Mouse (Mus musculus) forebrain, embryonic 12.5 days (tissue): ENCODE data around the gene Nub1. TPM values are rescaled to one million over a fixed set of nuclear protein-coding genes. Genes with fewer than 3 reads are reported as not detected.
"Not testable (repeated sequence)": the region's sequence is repeated elsewhere in the genome, so short reads cannot be mapped to it uniquely, and the experiment has no call there.

Experiments used
- ATAC-seq: fragments of 200-750 bp; cut with Nextera tagmentation; 2 replicates; pipeline ENCODE4 v1.8.0; 2017; ENCODE audit warnings: moderate TSS enrichment; ENCODE audit not compliant: low FRiP score
- H3K27ac ChIP-seq: fragments of 300-500 bp; sonication (generic); 2 replicates; pipeline ENCODE4 v1.5.1; 2016; ENCODE audit warnings: mild to moderate bottlenecking
- H3K27me3 ChIP-seq: fragments of 300-500 bp; sonication (generic); 2 replicates; pipeline ENCODE4 v1.6.1; 2016; ENCODE audit warnings: mild to moderate bottlenecking
- H3K36me3 ChIP-seq: fragments of 300-500 bp; sonication (generic); replicated peaks from 2 replicates; pipeline ENCODE4 v1.6.1; 2016; ENCODE audit warnings: mild to moderate bottlenecking
- H3K4me1 ChIP-seq: fragments of 300-500 bp; sonication (generic); 2 replicates; pipeline ENCODE4 v1.6.1; 2016
- H3K4me2 ChIP-seq: fragments of 300-500 bp; sonication (generic); 2 replicates; pipeline ENCODE4 v1.6.1; 2016; ENCODE audit warnings: mild to moderate bottlenecking, moderate library complexity
- H3K4me3 ChIP-seq: fragments of 300-500 bp; sonication (generic); replicated peaks from 2 replicates; pipeline ENCODE4 v1.5.1; 2016; ENCODE audit warnings: mild to moderate bottlenecking
- H3K9ac ChIP-seq: fragments of 300-500 bp; sonication (generic); 2 replicates; pipeline ENCODE4 v1.6.1; 2016; ENCODE audit warnings: mild to moderate bottlenecking
- H3K9me3 ChIP-seq: fragments of 300-500 bp; sonication (generic); 2 replicates; pipeline ENCODE4 v1.6.1; 2016
- WGBS: fragments of 180-500 bp; shearing (Covaris S2); methylation state at CpG from one replicate; pipeline ENCODE4 v1.1.7; 2016; 5-methylcytosine and 5-hydroxymethylcytosine counted together
- polyA plus RNA-seq: library from polyadenylated mRNA; unstranded; fragments of >200 nt; fragmentation: Nextera tagmentation; extraction: Ambion mirVana; gene quantifications from 2 replicates; pipeline ENCODE4 v1.2.1, GENCODE M21; 2016

Nub1 gene
- polyA plus RNA-seq, 1 experiment from 2014 or later = 36.4 TPM

DNA sequence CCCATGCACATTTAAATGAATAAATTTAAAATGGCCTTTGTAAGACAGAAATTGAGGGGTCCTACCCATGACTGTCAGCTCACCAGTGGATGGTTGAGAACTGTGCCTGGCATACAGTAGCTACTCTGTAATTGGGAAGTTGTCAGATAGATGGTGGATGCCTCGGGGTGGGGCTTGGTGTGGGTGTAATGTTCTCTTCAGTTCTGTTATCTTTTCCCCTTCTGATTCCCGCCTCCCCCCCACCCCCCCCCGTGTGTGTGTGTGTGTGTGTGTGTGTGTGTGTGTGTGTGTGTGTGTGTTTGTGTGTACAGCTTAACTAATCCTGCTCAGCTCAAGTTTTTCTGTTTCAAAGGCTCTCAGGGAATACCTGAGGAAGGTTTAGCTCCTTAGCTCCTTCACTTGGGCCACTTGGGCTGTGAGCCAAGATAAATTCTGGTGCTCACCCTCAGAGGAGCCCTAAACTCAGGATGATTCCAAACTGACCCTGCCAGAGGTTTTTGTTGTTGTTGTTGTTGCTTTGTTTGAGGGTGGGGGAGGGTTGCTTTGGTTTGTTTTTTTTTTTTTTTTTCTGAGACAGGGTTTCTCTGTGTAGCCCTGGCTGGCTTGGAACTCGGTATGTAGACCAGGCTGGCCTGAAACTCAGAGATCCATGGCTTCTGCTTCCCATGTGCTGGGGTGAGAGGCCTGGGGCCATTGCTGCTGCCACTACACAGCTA lies 25.5 kb upstream of the Nub1 start:
- no peak overlapping the region for H3K27ac ChIP-seq
- no peak overlapping the region for H3K4me3 ChIP-seq
- no peak overlapping the region for H3K9ac ChIP-seq
- 76% methylated on average over 3 of the region's 4 CpGs for WGBS
- H3K36me3 ChIP-seq = no peaks in the 10 kb centered on the region
- H3K27me3 ChIP-seq = no peaks in the 10 kb centered on the region
- ATAC-seq = no peak
- H3K4me1 ChIP-seq = no peaks in the 10 kb centered on the region
- no peak overlapping the region for H3K4me2 ChIP-seq
- no peaks in the 10 kb centered on the region for H3K9me3 ChIP-seq

DNA sequence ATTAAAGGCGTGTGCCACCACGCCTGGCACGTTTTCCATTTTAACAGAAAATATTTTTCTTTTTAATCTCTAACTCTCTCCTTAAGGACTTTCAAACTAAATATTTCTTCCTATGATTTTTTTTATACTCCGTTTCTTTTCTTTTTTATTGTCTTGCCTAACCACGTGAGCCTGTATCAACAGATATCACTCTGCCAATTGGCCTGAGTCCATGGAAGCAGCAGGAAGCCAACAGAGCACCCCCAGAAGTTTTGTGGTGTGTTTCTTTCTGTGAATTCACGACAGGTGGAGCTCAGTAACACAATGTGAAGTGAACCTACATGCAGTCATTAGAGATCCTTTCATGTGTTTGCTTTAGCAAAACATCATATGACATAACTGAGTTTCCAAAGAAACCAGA lies 23.9 kb upstream of the Nub1 start:
- Histone ChIP-seq H3K4me3 (no peak overlapping the region), H3K4me1 (no peaks in the 10 kb centered on the region), H3K9ac (no peak overlapping the region), H3K9me3 (peaks cover 6% of the 10 kb centered on the region; the same call in 1 of the 2 replicates), H3K4me2 (no peak overlapping the region), H3K27ac (no peak overlapping the region), H3K27me3 (no peaks in the 10 kb centered on the region), H3K36me3 (no peaks in the 10 kb centered on the region)
- WGBS = 86% methylated on average over 6 of the region's 6 CpGs
- no peak for ATAC-seq

DNA sequence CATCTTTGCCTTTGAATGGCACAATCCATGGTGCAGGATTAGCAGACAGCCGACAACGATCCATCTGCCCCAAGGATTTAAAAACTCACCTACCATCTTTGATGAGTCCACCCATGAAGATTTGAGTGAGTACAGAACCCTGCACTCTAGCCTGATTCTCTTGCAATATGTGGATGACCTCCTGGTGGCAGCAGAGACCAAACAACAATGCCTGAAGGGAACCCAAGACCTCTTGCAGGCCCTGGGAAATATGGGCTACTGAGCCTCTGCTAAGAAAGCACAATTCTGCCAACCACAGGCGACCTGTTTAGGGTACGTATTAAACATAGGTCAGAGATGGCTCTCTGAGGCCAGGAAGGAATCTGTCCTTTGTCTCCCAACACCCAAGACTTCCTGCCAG lies 11.1 kb upstream of the Nub1 start:
- 0 out of 2 replicates have a peak, but pooled peaks have one; percentile 69 for ATAC-seq
- H3K4me2 ChIP-seq = no peak overlapping the region
- H3K9me3 ChIP-seq = no peaks in the 10 kb centered on the region; the same call in 1 of the 2 replicates
- no peaks in the 10 kb centered on the region for H3K4me1 ChIP-seq
- no peak overlapping the region for H3K9ac ChIP-seq
- H3K36me3 ChIP-seq = no peaks in the 10 kb centered on the region
- H3K27me3 ChIP-seq = no peaks in the 10 kb centered on the region
- H3K4me3 ChIP-seq = no peak overlapping the region
- no peak overlapping the region for H3K27ac ChIP-seq
- 34% methylated on average over 4 of the region's 4 CpGs for WGBS

DNA sequence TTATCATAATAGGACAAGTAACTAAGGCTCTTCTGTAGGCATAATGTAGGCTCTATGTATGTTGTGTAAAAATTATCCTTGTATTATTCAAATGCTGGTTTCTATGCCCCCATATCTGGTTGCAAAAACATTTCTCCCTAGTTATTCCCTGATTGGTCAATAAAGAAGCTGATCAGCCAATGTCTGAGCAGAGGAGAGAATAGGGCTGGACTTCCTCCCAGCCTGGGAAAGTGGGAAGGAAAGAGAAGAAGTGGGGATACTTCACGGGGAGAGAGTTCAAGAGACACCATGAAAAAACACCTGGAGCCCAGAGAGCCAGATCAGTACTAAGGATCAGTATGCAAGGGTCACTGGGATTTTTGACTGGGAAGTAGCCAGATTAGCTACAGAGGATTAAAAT lies 3.9 kb upstream of the Nub1 start:
- Histone ChIP-seq H3K27ac (no peak overlapping the region), H3K27me3 (no peaks in the 10 kb centered on the region), H3K4me1 (peaks cover 11% of the 10 kb centered on the region), H3K4me2 (no peak overlapping the region), H3K9me3 (no peaks in the 10 kb centered on the region; the same call in 1 of the 2 replicates), H3K4me3 (no peak overlapping the region), H3K36me3 (no peaks in the 10 kb centered on the region), H3K9ac (no peak overlapping the region)
- 66% methylated on average over 1 of the region's 1 CpGs for WGBS
- ATAC-seq = no peak

DNA sequence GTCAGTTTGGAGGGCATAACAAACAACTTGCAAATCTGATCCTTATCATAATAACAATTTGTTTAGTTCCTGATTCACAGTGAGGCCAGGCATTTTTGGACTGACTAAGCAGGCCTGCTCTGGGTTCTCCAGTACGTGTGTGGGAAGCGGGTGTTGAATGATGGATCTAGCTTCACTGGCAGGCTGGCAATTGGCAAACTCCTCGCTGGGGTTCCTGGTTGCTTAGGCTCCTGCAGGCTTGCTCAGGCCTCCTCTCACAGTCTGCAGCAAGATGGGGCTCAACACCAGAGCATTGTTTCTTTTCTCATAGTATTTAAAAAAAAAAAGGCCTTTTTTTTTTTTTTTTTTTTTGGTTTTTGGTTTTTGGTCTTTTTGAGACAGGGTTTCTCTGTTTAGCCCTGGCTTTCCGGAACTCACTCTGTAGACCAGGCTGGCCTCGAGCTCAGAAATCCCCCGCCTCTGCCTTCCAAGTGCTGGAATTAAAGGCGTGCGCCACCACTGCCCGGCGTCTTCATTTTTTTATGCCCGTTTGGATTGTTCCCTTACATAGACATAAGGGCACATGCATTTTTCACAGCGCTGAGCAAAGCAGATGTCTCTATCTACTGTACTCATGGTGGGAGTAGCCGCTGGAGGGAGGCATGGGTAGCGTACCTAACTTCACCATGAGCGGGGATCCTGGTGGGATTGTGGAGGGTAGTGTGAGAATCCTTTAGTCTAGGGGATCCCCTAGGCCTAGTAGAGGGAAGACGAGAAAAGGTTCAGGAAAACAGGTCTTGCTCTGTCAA lies 560 bp upstream of the Nub1 start:
- Histone ChIP-seq H3K27ac (peak overlapping the region; percentile 95), H3K4me1 (peaks cover 18% of the 10 kb centered on the region), H3K4me3 (peak overlapping the region; percentile 90), H3K9ac (peak overlapping the region; percentile 55), H3K9me3 (no peaks in the 10 kb centered on the region), H3K36me3 (peaks cover 5% of the 10 kb centered on the region; the same call in 1 of the 2 replicates), H3K4me2 (peak overlapping the region; percentile 60), H3K27me3 (no peaks in the 10 kb centered on the region)
- 32% methylated on average over 16 of the region's 16 CpGs for WGBS
- peak; percentile 37; the same call in 1 of the 2 replicates for ATAC-seq

DNA sequence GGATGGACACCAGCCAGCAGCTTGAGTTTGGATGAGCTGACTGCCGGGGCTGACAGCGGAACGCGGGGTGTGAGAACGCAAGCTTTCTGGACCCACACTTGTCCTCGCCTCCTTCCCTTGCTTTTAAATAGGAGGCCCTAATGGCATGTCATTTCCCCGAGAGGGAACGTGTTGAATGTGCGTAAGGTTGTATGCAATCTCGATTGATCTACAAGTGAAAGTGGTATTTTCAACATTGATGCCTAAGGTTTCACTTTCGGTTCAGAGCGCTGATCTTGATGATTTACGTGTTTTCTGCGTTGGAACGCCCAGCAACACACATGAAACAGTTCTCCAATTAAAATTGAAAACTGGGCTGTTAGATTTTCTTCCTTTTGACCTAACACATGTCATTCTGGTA lies 844 bp downstream of the Nub1 start:
- Histone ChIP-seq H3K27ac (peak overlapping the region; percentile 89), H3K4me2 (peak overlapping the region; percentile 66), H3K4me1 (peaks cover 18% of the 10 kb centered on the region), H3K36me3 (peaks cover 18% of the 10 kb centered on the region), H3K27me3 (no peaks in the 10 kb centered on the region), H3K9ac (peak overlapping the region; percentile 80), H3K4me3 (peak overlapping the region; percentile 90), H3K9me3 (no peaks in the 10 kb centered on the region)
- ATAC-seq = no peak; the same call in 1 of the 2 replicates
- WGBS = 2% methylated on average over 15 of the region's 15 CpGs

DNA sequence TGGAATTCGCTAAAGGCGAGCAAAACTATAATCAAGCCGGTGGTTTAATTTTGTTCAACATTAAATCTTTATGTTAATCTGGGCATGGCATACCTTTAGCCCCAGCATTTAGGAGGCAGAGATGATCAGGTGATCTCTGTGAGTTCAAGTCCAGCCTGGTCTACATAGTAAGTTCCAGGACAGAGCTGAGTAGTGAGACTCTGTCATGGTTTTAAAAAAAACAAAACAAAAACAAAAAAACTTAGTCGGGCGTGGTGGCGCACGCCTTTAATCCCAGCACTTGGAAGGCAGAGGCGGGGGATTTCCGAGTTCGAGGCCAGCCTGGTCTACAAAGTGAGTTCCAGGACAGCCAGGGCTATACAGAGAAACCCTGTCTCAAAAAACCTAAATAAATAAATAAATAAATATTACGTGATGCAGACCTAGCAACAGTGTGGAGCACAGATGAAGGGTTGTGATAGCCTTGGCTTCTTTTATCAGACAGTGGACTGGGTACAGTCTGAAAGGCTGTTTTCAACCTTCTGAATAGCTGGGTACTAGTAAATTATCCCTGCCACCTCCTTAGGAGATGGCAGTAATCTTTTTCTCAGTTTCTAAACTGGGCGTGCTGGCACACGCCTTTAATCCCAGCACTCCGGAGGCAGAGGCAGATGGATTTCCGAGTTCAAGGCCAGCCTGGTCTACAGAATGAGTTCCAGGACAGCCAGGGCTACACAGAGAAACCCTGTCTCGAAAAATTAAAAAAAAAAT lies 1.5 kb downstream of the Nub1 start:
- H3K27ac ChIP-seq, ATAC-seq, H3K27me3 ChIP-seq, H3K9me3 ChIP-seq: not testable (repeated sequence)
- 79% methylated on average over 16 of the region's 16 CpGs for WGBS
- peaks cover 25% of the 10 kb centered on the region for H3K36me3 ChIP-seq
- H3K4me2 ChIP-seq = peak overlapping the region; percentile 66
- H3K4me1 ChIP-seq = peaks cover 18% of the 10 kb centered on the region
- H3K9ac ChIP-seq = peak overlapping the region; percentile 80
- peak overlapping the region; percentile 90 for H3K4me3 ChIP-seq

DNA sequence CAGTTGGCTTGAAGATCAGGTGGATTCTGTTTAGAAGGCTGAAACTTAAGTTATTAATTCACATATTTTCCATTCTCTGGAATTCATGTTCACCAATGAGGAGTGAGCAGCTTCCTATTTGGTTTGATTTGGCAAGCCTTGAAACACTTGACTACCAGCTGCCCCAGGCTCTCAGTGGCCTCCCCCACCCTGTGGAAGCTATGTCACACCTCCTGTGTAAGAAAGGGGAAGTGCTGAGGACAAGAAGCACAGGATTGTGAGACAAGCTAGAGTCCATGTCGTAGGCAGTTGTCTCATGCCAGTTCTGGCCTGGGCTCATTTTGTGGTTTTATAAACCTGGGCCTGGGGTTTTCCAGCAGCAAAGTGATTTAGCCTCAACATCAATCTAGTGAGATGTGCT lies 2.4 kb downstream of the Nub1 start:
- Histone ChIP-seq H3K4me3 (no peak overlapping the region), H3K36me3 (peaks cover 33% of the 10 kb centered on the region), H3K27ac (no peak overlapping the region), H3K9ac (no peak overlapping the region), H3K27me3 (no peaks in the 10 kb centered on the region), H3K4me1 (peaks cover 18% of the 10 kb centered on the region), H3K9me3 (no peaks in the 10 kb centered on the region), H3K4me2 (no peak overlapping the region)
- 89% methylated on average over 1 of the region's 1 CpGs for WGBS
- no peak for ATAC-seq

DNA sequence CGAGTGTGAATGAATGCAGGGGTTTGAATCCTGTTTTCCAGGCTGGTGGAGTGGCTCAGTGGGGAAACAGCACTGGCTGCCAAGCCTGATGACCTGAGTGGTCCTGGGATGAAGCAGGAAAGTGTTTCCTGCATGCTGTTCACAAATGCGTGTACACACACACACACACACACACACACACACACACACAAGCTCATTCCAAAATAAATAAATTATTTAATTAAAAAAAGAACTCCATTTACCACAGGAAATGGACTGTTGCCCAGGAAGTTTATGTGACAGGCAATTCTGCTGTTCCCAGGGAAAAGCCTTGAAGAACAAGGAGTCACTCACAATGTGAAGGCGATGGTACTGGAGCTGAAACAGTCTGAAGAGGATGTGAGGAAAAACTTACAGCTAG lies 11.4 kb downstream of the Nub1 start:
- peaks cover 96% of the 10 kb centered on the region for H3K36me3 ChIP-seq
- peaks cover 3% of the 10 kb centered on the region; the same call in 1 of the 2 replicates for H3K4me1 ChIP-seq
- no peak overlapping the region for H3K9ac ChIP-seq
- ATAC-seq = no peak
- H3K27ac ChIP-seq = no peak overlapping the region
- H3K4me3 ChIP-seq = no peak overlapping the region
- H3K27me3 ChIP-seq = no peaks in the 10 kb centered on the region
- no peak overlapping the region for H3K4me2 ChIP-seq
- no peaks in the 10 kb centered on the region for H3K9me3 ChIP-seq
- 71% methylated on average over 3 of the region's 3 CpGs for WGBS

DNA sequence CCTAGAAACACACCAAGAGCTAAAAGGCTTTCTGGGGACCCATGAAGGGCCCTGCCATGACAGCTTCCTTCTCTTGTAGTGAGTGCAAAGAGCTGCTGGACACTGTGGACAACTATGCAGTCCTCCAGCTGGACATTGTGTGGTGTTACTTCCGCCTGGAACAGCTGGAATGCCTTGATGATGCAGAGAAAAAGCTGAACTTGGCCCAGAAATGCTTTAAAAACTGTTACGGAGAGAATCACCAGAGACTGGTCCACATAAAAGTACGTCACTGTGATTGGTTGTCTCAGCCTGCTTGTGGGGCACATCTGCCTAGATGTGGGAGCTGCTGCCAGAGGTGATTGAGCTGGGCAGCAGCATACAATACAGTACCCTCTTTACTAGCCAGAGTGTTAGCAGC lies 15.9 kb downstream of the Nub1 start:
- no peaks in the 10 kb centered on the region for H3K27me3 ChIP-seq
- H3K27ac ChIP-seq = no peak overlapping the region
- H3K4me3 ChIP-seq = no peak overlapping the region
- no peaks in the 10 kb centered on the region for H3K9me3 ChIP-seq
- no peak for ATAC-seq
- no peak overlapping the region for H3K9ac ChIP-seq
- H3K4me1 ChIP-seq = peaks cover 3% of the 10 kb centered on the region; the same call in 1 of the 2 replicates
- peaks cover 95% of the 10 kb centered on the region for H3K36me3 ChIP-seq
- no peak overlapping the region for H3K4me2 ChIP-seq
- 88% methylated on average over 3 of the region's 3 CpGs for WGBS

DNA sequence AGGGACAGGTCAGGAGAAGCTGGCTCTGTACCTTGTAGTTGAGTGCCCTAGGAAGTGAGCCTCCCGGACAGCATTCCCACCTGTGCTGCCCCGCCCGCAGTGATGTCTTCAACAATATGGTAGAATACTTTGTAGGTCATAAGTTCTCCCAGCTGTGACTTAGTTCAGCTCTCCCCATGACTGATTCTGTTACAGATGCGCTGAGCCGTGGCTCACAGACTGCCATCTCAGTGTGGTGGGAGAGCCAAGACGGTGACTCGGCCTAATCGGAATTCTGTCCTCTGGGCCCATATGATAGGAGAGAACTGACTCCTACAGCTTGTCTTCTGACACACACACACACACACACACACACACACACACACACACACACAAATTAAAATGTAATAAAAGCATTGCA lies 19.3 kb downstream of the Nub1 start:
- 98% methylated on average over 8 of the region's 8 CpGs for WGBS
- Histone ChIP-seq H3K27ac (no peak overlapping the region), H3K4me2 (no peak overlapping the region), H3K9ac (no peak overlapping the region), H3K4me3 (no peak overlapping the region), H3K9me3 (no peaks in the 10 kb centered on the region), H3K4me1 (peaks cover 3% of the 10 kb centered on the region; the same call in 1 of the 2 replicates), H3K36me3 (peaks cover 97% of the 10 kb centered on the region), H3K27me3 (no peaks in the 10 kb centered on the region)
- no peak for ATAC-seq

DNA sequence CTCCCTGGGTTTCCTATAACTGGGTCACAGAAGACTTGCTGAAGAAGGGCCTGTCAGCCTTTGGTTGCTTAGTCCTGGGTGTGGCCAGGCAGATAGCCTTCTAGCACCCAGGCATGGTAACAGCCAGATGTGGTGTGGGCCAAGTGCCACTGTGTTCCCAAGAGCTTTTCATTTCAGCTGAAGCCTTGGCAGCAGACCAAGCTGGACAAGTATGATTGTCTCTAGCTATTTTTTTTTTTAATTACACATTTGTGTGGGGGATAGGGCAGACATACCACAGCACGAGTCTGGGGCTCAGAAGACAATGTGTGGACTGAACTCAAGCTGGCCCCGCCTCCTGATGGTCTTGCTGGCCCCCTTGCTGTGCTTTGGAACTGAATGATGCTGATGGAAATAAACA lies 24.6 kb downstream of the Nub1 start:
- 56% methylated on average over 2 of the region's 2 CpGs for WGBS
- Histone ChIP-seq H3K36me3 (peaks cover 69% of the 10 kb centered on the region), H3K27ac (no peak overlapping the region), H3K4me1 (no peaks in the 10 kb centered on the region), H3K27me3 (no peaks in the 10 kb centered on the region), H3K9me3 (0 out of 2 replicates have a peak, but pooled peaks cover 5% of the 10 kb centered on the region), H3K9ac (no peak overlapping the region), H3K4me2 (no peak overlapping the region), H3K4me3 (no peak overlapping the region)
- ATAC-seq = no peak
